Mouse (Mus musculus) lung, adult 18-20 months (tissue): ENCODE data around the gene Zdhhc25.

Source experiments
- DNase-seq, 2 experiments: peaks; one replicate each; pipeline ENCODE4 v3.0.0; 2022; ENCODE audit warnings: mixed read lengths in 2 of 2

Gene Zdhhc25

GRCm38 (mm10) chr15:88600002-88600401 is at the start of gene Zdhhc25:
Gene Zdhhc25, plus strand, starts transcription at chr15:88600302.
- no peak for DNase-seq

GRCm38 (mm10) chr15:88552852-88553251 is 47.2 kb upstream of the Zdhhc25 start:
- no peak for DNase-seq

- peak in 1 of 2 experiments; percentile 4 for DNase-seq
Measured at GRCm38 (mm10) chr15:88555476-88555875, 44.6 kb upstream of the Zdhhc25 start.

GRCm38 (mm10) chr15:88560637-88561036 is 39.5 kb upstream of the Zdhhc25 start:
- no peak for DNase-seq

- DNase-seq = no peak
Measured at GRCm38 (mm10) chr15:88561058-88561730, 38.9 kb upstream of the Zdhhc25 start.

- DNase-seq = no peak
Measured at GRCm38 (mm10) chr15:88565307-88565706, 34.8 kb upstream of the Zdhhc25 start.

- DNase-seq = no peak
Measured at GRCm38 (mm10) chr15:88565806-88566205, 34.3 kb upstream of the Zdhhc25 start.

GRCm38 (mm10) chr15:88570697-88571096 is 29.4 kb upstream of the Zdhhc25 start:
- no peak for DNase-seq

- DNase-seq = no peak
Measured at GRCm38 (mm10) chr15:88579461-88579860, 20.6 kb upstream of the Zdhhc25 start.

GRCm38 (mm10) chr15:88602496-88602895 is 2.4 kb downstream of the Zdhhc25 start:
- DNase-seq = no peak

- DNase-seq = no peak
Measured at GRCm38 (mm10) chr15:88603091-88603732, 3.1 kb downstream of the Zdhhc25 start.

- DNase-seq = no peak
Measured at GRCm38 (mm10) chr15:88603733-88604119, 3.6 kb downstream of the Zdhhc25 start.

GRCm38 (mm10) chr15:88604669-88605414 is 4.7 kb downstream of the Zdhhc25 start:
- DNase-seq = no peak

- DNase-seq = no peak
Measured at GRCm38 (mm10) chr15:88605415-88605785, 5.3 kb downstream of the Zdhhc25 start.

GRCm38 (mm10) chr15:88617125-88617524 is 17.0 kb downstream of the Zdhhc25 start:
- DNase-seq = no peak

GRCm38 (mm10) chr15:88618008-88618773 is 18.1 kb downstream of the Zdhhc25 start:
- no peak for DNase-seq

GRCm38 (mm10) chr15:88620017-88620416 is 19.9 kb downstream of the Zdhhc25 start:
- no peak for DNase-seq

- DNase-seq = no peak
Measured at GRCm38 (mm10) chr15:88623891-88624290, 23.8 kb downstream of the Zdhhc25 start.

GRCm38 (mm10) chr15:88624874-88625277 is 24.8 kb downstream of the Zdhhc25 start:
- no peak for DNase-seq

GRCm38 (mm10) chr15:88625303-88626066 is 25.4 kb downstream of the Zdhhc25 start:
- DNase-seq = no peak

GRCm38 (mm10) chr15:88626886-88627488 is 26.9 kb downstream of the Zdhhc25 start:
- no peak for DNase-seq
